Mouse (Mus musculus) megakaryocyte progenitor cell, adult 5-6 weeks (primary cell): ENCODE measurements around the gene Zfp941. TPM values are rescaled to one million over a fixed set of nuclear protein-coding genes. Genes with fewer than 3 reads are reported as not detected.

Source experiments
- ATAC-seq: replicated peaks from 2 replicates; pipeline ENCODE4 v1.8.0; 2016; ENCODE audit warnings: mild to moderate bottlenecking, moderate TSS enrichment, inconsistent platforms; ENCODE audit not compliant: poor library complexity
- total RNA-seq, 2 experiments: library from RNA; stranded (forward) in 1 of 2; stranded (reverse) in 1 of 2; fragments of 157-497, 149-512 nt in 1 of 2; fragments of 200-1000 nt in 1 of 2; gene quantifications; 2 replicates each; pipeline versions ENCODE4 v1.2.3 to v1.2.4; 2015 to 2017

Zfp941 gene
- total RNA-seq, 2 experiments from 2014 or later, result 1.2 to 1.5 TPM

DNA sequence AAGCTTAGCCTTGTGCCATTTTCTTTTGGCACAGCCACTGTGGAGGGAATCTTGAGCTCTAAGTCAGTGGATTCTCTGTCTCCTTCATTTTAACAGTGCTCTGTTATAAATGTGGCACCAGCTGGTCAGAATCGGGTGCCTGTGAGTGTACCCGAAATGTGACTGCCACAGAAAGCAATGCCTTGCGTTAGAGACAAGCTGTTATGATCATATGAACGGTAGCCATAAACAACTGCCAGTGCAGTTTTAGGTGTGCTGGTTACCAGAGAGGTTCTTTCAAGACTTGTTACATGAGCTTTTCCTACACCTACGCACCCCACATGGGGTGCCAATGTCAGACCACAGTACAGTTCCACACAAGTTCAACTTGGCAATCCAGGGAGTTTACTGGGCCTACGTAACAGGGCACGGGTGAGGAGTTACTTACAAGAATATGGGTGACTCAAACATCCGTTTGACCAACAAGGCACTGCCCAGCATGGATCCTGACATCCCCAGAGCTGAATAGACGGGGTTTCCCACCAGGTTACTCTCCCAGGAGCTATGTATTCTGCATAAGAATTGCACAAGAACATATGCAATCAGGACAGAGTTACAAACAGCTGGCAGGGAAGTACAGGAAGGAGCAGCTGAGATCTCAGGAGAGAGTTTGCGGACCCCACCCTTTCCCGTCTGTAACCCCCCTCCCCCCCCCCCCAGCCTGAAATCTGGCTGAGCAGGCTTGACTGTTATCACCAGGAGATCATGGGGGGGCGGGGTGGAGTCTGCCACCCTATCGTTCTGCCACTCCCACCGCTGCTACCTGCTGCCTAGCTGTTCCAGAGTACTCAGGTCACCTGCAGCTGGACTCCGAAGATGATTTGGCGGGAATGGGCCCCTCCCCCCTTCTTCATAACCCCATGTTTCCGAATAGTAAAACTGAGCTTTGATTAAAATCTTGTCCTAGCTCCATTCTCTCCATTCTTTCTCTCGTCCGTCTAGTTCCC lies 19.1 kb upstream of the Zfp941 start:
- ATAC-seq, result no peak

- no peak for ATAC-seq
These were observed 17.6 kb upstream of the Zfp941 start for GRCm38 (mm10) chr7:140839556-140839955.

DNA sequence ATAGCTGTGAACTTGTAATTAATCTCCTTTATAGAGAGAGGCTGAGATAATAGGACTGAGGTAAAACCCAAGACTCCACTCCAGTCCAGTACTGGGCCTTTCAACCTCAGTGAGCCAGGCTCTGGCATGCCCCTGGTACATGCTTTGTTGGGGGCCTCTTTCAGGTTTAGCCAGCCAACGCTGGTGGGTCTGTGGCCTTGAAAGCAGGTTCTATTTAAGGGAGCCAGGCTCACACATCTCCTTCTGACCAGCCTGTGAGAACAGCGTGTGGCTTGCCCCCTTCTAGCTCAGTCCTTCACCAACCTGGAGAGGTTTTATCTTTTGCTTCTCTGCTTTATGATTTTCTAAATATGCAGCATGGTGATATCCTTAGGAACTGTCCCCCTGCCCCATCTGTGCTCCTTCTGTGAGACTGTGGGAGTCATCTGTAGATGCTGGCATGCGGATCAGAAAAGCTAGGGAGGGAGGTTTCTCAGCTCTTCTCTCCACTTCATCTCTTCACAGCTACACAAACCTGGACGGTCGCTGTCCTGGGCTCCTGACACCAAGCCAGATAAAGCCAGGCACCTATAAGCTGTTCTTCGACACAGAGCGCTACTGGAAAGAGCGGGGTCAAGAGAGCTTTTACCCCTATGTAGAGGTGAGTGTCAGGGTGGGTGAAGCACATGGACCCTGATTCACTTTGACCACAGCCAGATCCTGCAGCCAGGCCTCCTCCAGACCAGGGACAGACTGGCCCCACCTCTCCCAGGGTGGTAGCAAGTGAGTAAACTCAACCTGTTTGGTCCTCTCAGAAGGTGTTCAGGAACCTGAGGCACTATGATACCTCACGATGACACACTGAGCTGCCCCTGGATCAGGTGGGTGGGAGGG lies 14.5 kb upstream of the Zfp941 start:
- ATAC-seq, result no peak

- ATAC-seq, result no peak
These were observed 13.7 kb upstream of the Zfp941 start for GRCm38 (mm10) chr7:140835758-140836087.

DNA sequence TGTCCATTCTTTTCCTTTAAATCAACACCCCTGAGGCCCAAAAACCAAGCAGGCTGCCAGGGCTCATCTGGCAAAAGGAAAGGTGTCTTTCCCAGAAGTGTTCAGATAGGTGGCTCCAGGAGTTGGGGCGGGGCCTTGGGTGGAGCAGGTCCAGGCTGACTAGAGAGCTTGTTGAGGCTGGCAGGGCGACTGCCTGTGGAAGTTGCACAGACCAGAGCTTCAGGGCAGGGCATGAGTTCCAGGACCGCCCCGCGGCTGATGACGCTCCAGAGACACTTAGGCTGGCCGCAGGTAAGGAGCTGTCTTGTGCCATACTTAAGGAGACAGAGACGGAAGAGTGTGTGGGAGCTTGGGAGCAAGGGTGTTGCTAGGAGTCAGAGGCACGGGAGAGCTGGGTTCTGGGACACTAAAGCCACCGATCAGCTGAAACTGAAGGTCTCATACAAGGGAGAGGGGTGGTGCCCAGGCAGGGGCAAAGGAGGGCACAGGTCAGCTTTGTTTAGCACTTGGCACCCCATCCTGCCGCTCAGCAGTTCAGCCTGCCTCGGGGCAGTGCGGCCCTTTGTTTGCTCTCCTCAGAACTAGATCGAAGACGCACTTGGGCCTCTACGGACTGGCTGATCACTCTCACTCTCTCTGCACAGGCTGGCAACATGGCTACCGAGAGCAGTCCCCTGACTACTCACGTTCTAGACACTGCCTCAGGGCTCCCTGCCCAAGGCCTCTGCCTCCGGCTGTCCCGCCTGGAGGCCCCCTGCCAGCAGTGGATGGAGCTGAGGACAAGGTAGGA lies 13.2 kb upstream of the Zfp941 start, which contains the start of gene Urah:
Gene Urah (plus strand): TSS at position 51 of the 790 bp plus-strand sequence.
- no peak for ATAC-seq

DNA sequence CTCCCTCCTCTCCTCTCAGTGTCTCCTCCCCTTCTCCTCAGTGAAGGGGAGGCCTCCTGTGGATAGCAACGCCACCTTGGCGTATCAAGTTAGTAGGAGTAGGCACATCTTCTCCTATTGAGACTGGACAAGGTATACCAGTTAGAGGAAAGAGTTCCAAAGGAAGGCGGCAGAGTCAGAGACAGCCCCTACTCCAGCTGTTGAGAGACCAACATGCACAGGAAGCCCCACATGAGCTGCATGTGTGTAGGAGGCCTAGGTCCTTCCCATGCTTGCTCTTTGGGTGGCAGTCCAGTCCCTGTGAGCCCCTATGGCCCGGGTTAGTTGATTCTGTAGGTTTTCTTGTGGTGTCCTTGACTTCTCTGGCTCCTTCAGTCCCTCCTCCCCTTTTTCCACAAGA lies 11.4 kb upstream of the Zfp941 start:
- ATAC-seq, result no peak

DNA sequence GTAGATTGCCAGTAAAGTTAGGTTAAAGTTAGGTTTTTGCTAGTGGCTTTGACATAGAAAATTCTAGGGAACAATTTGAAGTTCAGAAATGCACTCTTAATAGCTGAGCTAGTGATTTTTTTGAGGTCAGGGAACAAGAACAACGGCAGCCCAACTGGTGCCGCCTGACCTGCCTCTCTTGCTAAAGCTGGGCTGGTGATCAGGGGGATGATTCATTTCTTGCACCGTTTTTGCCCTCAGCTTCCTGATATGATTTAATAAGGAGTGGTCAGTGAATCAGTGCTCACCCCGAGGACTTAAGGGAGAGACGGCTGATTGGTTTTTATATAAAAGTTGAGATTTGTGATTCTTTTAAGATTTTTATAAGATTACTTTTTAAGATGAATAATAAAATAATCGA lies 9.5 kb upstream of the Zfp941 start:
- no peak for ATAC-seq

GRCm38 (mm10) chr7:140828171-140828881 lies 6.3 kb upstream of the Zfp941 start:
- ATAC-seq, result peak; percentile 89

- no peak for ATAC-seq
These were observed 753 bp upstream of the Zfp941 start for GRCm38 (mm10) chr7:140822731-140823130.

- no peak for ATAC-seq
These were observed 699 bp downstream of the Zfp941 start for GRCm38 (mm10) chr7:140821305-140821652.

GRCm38 (mm10) chr7:140820173-140820572 lies 1.8 kb downstream of the Zfp941 start:
- ATAC-seq, result no peak

DNA sequence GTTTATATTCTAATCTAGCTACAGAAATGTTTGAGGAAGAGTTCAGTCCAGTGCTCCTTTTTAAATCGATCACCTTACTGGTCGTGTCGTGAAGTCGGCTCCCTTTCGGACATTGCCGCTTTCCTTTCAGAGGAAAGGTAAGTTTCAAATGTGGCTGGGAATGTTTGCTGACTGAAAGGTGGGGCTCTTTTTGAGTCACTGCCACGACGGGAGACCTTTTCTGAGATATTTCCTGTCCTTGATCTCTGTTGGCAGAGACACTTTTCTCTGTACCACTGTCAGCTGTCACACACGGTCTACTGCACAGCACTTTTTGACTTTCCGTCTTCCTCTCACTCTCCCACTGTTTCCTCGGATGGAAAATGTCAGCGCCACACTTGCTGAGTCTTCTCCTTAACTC lies 9.1 kb downstream of the Zfp941 start:
- no peak for ATAC-seq

DNA sequence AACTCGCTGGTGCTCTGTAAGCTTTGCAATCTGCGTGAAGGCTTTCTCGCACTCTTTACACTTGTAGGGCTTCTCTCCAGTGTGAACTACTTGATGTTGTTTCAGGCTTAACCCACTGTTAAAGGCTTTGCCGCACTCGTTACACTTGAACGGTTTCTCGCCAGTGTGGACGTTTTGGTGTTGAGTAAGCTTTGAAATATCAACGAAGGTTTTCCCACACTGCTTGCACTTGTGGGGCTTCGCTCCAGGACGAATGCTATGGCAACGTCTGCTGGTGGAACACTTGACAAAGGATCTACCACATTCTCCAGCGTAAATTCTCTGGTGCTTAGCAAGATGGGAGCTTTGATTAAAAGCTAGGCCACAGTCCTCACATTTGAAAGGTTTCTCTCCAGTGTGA lies 10.3 kb downstream of the Zfp941 start:
- ATAC-seq, result no peak

DNA sequence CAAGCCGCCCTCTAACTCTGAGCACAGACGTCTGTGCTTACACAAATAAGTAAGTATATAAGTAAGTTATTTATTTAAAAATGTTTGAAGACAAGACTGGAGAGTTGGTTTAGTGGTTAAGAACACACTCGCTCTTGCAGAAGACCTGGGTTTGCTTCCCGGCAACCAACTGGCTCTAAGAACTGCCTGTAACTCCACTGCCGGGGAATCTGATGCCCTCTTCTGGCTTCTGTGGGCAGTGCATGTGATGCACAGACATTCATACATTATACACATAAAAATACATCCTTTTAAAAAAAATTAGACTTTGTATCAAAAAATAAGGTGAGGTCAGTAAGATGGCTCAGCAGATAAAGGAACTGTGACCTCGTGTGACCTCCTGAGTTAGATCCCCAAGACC lies 11.5 kb downstream of the Zfp941 start:
- peak; percentile 45; the same call in 1 of the 2 replicates for ATAC-seq

DNA sequence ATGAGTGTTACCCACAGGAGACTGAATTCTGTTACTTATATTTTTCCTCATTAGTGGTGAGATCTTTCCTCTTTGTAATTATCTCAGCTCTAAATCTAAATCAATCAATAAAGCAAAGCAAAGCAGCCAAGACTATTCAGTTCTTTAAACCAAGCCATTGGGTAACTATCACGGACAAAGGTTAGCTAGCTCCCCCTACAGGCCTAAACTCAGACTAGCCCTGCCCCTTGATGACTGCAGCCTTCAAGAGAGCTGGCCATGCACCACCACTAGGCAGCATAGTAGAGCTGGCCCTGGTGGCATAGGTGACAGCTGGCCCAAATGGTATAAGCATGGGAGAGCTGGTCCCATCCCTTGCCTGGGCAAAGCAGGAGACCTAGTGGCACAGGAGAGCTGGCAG lies 16.3 kb downstream of the Zfp941 start:
- ATAC-seq, result peak; percentile 98

DNA sequence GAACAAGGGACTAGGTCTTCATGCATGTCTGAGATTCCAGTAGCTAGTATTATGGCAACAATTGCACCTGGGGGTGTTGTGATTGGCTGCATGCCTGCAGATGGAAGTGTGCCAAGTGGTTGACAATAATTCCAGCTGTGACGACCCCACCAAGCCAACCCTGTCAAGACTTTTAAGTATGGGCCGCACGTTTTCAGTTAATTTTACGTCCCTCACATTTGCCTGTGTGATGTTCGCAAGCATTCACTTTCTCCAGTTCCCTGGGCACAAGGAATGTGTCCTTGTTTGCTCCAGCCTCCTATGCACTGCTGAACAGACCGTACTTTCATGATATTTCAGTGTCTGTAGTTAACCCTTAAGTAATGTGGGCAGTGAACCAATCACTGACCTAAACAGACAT lies 19.3 kb downstream of the Zfp941 start:
- ATAC-seq, result no peak

DNA sequence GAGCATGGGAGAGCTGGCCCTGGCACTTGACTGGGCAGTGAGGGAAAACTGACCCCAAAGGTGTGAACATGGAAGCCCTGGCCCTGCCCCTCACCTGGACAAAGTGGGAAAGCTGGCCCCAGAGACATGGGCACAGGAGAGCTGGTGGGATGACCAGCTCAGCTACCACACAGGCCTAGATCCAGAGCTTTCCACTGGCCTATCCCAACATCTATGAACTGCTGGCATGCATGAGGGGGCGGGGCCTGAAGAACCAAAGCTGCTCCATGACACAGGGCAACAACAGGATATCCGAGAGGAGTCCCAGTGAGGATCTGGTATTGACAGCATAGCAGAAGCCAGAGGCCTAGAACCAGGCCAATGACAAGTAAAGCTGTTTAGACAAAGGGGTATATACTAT lies 23.8 kb downstream of the Zfp941 start:
- ATAC-seq, result no peak

DNA sequence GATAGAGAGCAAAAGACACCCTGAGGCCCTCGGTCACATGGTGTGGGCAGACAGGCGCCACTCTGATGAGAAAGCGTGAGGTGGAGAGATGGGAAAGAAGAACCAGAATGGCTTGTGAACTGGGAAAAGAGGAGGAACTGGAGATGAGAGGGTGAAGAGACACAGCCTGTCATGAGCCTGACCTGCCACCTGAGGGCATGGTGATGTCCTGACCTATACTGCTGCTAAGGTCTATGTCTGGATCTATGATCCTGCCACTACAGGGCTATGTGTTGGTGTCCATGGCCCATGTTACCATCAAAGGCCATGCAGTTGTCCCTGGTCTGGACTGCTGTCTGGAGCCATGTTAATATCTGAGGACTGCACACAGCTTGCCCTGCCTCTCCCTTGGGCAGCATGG lies 24.4 kb downstream of the Zfp941 start:
- ATAC-seq, result peak; percentile 63; the same call in 1 of the 2 replicates

- ATAC-seq, result no peak
These were observed 28.4 kb downstream of the Zfp941 start for GRCm38 (mm10) chr7:140793541-140793940.

DNA sequence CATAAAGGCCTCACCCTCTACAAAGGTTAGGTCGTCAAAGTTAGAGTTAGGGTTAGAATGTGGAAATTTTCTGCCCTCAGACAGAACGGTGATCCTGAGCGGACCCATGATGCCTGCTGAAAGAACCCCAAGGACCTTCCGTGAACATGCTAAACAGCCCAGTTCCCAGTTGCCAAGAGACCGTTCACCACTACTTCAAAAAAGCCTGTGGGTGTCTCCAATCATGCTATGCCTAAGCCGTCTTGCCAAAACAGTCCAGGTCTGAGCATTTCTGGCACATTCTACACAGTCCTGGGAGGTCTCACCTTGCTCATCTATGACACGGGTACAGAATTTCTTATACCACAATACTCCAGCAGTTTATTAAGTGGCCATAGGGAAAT lies 33.9 kb downstream of the Zfp941 start:
- no peak for ATAC-seq
